Mouse (Mus musculus): ENCODE results near the gene Dph6.

DNA sequence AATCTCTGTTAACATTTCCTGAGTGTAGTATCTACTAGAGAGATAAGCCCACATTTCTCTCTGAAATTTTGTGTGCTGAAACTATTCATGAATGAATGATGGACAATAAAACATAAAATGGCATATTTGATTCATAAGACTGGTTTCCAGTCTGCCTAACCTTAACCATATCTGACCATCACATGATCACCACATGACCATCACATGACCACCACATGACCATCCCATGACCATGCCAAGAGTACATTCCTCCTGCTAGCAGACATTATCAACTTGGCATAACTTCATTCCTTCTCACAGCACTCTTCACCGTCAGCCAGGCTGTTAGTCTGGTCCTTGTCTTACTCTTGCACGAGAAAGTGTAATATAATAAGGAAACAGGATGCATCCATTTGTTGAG is 10.9 kb downstream of the Dph6 start:
- TF ChIP-seq MEF2A (IDR thresholded peaks at IDR 0.05; ENCODE audit: extremely low read depth, insufficient replicate concordance, low read depth, low read length, poor library complexity, severe bottlenecking) (no peak), MAX (IDR thresholded peaks at IDR 0.05; ENCODE audit: low read length) (no peak), USF2 (IDR thresholded peaks at IDR 0.05; ENCODE audit: borderline replicate concordance in 1 of 2, insufficient read depth in 1 of 2, low read depth in 1 of 2, low read length in 2 of 2) (peak in 1 of 2 experiments; percentile 71; a peak in 2 of 4 replicates), CHD1 (IDR thresholded peaks at IDR 0.05; ENCODE audit: low read depth, low read length) (no peak), EP300 (IDR thresholded peaks at IDR 0.05; ENCODE audit: low read depth in 1 of 2, low read length in 2 of 2) (no peak), BHLHE40 (IDR thresholded peaks at IDR 0.05; ENCODE audit: borderline replicate concordance, low read depth, low read length) (no peak), CTCF (IDR thresholded peaks at IDR 0.05 in 2 of 3, conservative IDR thresholded peaks at IDR 0.05 in 1 of 3; ENCODE audit: control insufficient read depth in 1 of 3, insufficient read depth in 1 of 3, low read depth in 2 of 3, low read length in 3 of 3, poor library complexity in 1 of 3, severe bottlenecking in 1 of 3) (no peak)
